Mouse (Mus musculus) brain, adult 2 months (tissue): Measurements from ENCODE around the gene Smarcd3.

Experiments used
- DNase-seq: peaks from one replicate; pipeline ENCODE4 v3.0.0; 2011; ENCODE audit warnings: low read depth, low spot score

The Smarcd3 gene

GRCm38 (mm10) chr5:24623986-24624821 is at the start of gene Smarcd3:
Gene Smarcd3, minus strand, starts transcription at chr5:24624411.
- peak; percentile 98 for DNase-seq

- no peak for DNase-seq
These were observed 37.2 kb upstream of the Smarcd3 start for GRCm38 (mm10) chr5:24661457-24661856.

GRCm38 (mm10) chr5:24659708-24660423 is 35.7 kb upstream of the Smarcd3 start:
- no peak for DNase-seq

GRCm38 (mm10) chr5:24657113-24657512 is 32.9 kb upstream of the Smarcd3 start:
- peak; percentile 72 for DNase-seq

GRCm38 (mm10) chr5:24654491-24654890 is 30.3 kb upstream of the Smarcd3 start:
- DNase-seq = no peak

GRCm38 (mm10) chr5:24652780-24653179 is 28.6 kb upstream of the Smarcd3 start:
- no peak for DNase-seq

GRCm38 (mm10) chr5:24651768-24652752 is 27.8 kb upstream of the Smarcd3 start:
- peak; percentile 90 for DNase-seq

- DNase-seq = no peak
These were observed 27.1 kb upstream of the Smarcd3 start for GRCm38 (mm10) chr5:24651356-24651755.

GRCm38 (mm10) chr5:24649701-24650100 is 25.5 kb upstream of the Smarcd3 start:
- no peak for DNase-seq

GRCm38 (mm10) chr5:24649231-24649630 is 25.0 kb upstream of the Smarcd3 start:
- DNase-seq = no peak

- DNase-seq = peak; percentile 83
These were observed 21.2 kb upstream of the Smarcd3 start for GRCm38 (mm10) chr5:24645454-24645853.

- peak; percentile 57 for DNase-seq
These were observed 14.9 kb upstream of the Smarcd3 start for GRCm38 (mm10) chr5:24639081-24639480.

GRCm38 (mm10) chr5:24638131-24638530 is 13.9 kb upstream of the Smarcd3 start:
- no peak for DNase-seq

- DNase-seq = peak; percentile 64
These were observed 12.8 kb upstream of the Smarcd3 start for GRCm38 (mm10) chr5:24636987-24637386.

- no peak for DNase-seq
These were observed 11.4 kb upstream of the Smarcd3 start for GRCm38 (mm10) chr5:24635526-24636141.

- DNase-seq = no peak
These were observed 10.9 kb upstream of the Smarcd3 start for GRCm38 (mm10) chr5:24635093-24635492.

GRCm38 (mm10) chr5:24629712-24630111 is 5.5 kb upstream of the Smarcd3 start:
- no peak for DNase-seq

- DNase-seq = no peak
These were observed 560 bp upstream of the Smarcd3 start for GRCm38 (mm10) chr5:24624822-24625120.

GRCm38 (mm10) chr5:24623041-24623985 is 898 bp downstream of the Smarcd3 start:
- DNase-seq = peak; percentile 95

- DNase-seq = peak; percentile 50
These were observed 1.7 kb downstream of the Smarcd3 start for GRCm38 (mm10) chr5:24622386-24623040.
